Mouse (Mus musculus) retina, embryonic 14.5 days (tissue): ENCODE measurements around the gene Wnt6.

Source experiments
- DNase-seq: peaks from one replicate; pipeline ENCODE4 v3.0.0-alpha.2; 2015; ENCODE audit warnings: low spot score

The Wnt6 gene

GRCm38 (mm10) chr1:74775816-74776215 is 4.1 kb downstream of the Wnt6 start:
- DNase-seq: peak; percentile 68

DNA sequence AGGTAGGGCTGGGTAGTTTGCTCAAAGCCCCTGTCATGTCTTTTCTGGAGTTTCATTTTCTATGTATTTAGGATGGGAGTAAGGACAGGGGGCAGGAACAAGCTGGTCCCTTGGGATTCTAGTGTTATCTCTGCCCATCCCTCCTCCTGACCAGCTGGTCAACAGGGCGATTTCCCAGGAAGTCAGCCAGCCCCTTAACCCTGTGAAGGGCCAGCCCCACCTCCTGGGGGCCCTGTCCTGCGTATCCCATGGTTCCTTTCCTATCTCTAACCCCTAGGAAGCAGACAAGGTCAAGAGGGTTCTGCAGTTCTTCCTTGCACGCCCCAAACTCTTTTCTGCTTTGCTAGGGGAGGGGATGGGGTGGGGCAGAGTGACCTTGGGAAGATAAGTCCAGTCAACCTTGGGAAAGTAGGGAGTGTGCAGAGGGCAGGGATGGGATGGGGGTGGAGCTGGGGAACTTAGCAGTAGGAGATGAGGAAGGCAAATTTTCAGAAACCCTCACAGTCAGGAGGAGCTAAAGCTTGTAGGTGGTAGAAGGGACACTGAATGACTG is 7.3 kb downstream of the Wnt6 start:
- DNase-seq: no peak

GRCm38 (mm10) chr1:74782045-74782444 is 10.4 kb downstream of the Wnt6 start:
- no peak for DNase-seq

DNA sequence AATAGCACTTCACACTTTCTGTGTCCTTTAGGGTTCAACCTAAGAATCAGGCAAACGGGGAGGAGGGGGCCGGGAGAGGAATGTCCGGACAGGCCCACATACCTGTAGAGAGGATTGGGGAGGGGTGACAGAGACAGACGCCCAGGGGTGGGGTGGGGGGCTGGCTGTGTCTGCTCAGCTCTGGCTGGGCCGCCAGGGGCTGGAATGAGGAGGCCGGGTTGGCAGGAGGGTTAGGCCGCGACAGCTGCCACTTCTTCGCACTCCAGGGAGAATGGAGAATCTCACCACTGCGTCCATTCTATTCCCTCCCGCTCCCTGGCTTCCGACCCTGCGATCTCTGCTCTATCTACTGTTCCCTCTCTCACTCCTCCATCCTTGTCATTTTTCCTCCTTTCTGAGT is 11.9 kb downstream of the Wnt6 start:
- DNase-seq: no peak

- DNase-seq: peak; percentile 78
Observed at GRCm38 (mm10) chr1:74784041-74784759, 12.5 kb downstream of the Wnt6 start.

GRCm38 (mm10) chr1:74787846-74788245 is 16.2 kb downstream of the Wnt6 start:
- peak; percentile 96 for DNase-seq

- DNase-seq: no peak
Observed at GRCm38 (mm10) chr1:74788603-74789176, 17.0 kb downstream of the Wnt6 start.

- DNase-seq: no peak
Observed at GRCm38 (mm10) chr1:74790095-74790494, 18.4 kb downstream of the Wnt6 start.

DNA sequence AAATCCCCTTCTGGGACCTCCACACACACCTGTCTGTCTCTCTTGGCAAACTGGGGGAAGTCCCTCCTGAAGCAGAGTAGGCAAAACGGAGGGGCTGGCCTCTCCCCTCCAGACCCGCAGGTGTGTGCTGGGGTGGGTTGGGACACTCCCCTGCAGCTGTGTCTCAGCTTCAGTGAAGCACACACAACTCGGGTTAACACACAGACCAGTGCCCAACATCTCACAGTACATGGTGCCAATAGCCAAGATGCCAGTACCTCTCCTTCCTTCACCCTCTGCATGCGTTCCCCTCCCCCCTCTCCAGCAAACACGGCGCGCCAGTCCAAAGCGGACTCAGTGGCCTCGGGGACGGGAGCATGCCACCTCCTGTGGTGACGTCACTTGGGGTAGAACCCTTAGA is 19.6 kb downstream of the Wnt6 start, which contains the start of gene Wnt10a:
TSS of gene Wnt10a (plus strand) at position 268 of the 400 bp plus-strand sequence.
- DNase-seq: no peak

GRCm38 (mm10) chr1:74792831-74793660 is 21.4 kb downstream of the Wnt6 start:
- no peak for DNase-seq

DNA sequence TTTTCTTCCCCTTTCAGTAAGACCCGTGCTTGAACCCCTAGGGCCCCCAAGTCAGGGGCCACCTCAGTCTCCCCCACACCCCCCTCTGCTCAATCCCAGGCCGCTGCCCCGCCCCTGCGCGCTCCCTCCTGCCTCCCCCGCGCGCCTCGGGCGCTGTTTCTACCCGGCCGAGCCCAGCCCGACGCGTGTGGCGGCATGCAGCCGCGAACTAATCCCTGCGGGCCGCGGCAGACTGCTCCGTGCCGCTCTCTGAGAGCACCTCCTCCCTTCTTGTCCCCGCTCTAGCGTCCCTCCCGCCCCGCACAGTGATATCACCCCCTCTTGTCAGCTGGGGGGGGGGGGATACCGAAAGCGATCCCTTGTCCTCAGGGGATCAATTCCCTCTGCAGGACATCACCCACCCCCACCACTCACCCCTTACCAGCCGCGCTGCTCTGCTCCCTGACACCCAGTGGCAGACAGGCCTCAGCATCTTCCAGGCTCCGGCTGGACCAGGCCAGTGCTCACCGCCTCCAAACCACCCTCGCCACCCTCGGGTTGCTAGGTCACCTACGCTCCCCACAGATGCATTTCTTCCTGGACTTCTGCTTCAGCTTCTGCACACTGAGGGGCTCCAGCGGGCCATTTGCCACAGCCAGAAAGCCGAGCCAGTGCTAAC is 22.9 kb downstream of the Wnt6 start:
- peak; percentile 62 for DNase-seq

DNA sequence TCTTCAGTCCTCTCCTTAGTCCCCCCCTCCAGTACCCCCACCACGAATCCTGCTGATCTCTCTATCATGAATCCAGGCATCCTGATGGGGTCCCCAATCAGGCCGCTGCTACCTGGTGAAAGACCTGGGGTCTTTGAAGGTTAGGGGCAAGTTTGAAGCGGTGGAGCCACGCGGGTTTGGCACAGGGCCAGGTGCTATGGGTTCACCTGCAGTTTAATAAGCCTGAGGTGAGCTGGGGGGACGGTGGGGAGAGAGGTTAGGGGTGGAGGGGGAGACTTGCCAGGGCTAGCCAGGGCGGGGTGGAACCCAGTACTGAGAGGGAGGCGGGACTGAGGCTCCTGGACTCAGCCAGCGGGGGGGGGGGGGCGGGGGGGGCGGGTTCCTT is 23.4 kb downstream of the Wnt6 start:
- no peak for DNase-seq

GRCm38 (mm10) chr1:74797459-74797858 is 25.8 kb downstream of the Wnt6 start:
- peak; percentile 79 for DNase-seq

DNA sequence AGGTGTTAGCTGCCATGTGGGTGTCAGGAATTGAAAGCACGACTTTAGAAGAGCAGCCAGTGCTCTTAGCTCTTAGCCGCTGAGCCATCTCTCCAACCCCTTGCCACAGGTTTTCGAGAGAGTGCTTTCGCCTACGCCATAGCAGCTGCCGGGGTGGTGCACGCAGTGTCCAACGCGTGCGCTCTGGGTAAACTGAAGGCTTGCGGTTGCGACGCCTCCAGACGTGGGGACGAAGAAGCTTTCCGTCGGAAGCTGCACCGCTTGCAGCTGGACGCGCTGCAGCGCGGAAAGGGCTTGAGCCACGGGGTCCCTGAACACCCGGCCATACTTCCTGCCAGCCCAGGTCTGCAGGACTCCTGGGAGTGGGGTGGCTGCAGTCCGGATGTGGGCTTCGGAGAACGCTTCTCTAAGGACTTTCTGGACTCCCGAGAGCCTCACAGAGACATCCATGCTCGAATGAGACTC is 28.8 kb downstream of the Wnt6 start:
- DNase-seq: no peak

GRCm38 (mm10) chr1:74801631-74802140 is 30.0 kb downstream of the Wnt6 start:
- DNase-seq: no peak

DNA sequence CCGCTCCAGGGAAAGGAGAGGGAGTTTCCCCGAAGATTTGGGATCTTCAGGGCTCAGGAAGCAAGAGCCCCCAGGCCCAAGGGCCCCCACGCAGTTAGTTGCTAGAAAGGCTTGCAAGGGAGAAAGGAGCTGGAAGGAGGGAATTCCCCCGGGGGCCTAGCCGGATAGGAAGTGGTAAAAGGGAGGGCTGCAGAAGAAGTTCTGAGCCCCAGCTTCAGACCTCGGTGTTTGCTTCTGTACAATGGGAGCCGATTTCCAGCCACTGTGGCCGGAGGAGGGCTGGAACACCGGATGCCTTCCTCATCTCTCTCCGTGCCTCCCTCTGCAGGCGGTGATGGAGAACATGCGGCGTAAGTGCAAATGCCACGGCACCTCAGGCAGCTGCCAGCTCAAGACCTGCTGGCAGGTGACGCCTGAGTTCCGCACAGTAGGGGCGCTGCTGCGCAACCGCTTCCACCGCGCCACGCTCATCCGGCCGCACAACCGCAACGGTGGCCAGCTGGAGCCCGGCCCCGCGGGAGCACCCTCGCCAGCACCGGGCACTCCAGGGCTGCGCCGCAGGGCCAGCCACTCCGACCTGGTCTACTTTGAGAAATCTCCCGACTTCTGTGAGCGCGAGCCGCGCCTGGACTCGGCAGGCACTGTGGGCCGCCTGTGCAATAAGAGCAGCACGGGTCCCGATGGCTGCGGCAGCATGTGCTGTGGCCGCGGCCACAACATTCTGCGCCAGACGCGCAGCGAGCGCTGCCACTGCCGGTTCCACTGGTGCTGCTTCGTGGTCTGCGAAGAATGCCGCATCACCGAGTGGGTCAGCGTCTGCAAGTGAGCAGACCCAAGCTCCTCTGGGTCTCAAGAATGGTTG is 31.3 kb downstream of the Wnt6 start:
- DNase-seq: peak; percentile 73

DNA sequence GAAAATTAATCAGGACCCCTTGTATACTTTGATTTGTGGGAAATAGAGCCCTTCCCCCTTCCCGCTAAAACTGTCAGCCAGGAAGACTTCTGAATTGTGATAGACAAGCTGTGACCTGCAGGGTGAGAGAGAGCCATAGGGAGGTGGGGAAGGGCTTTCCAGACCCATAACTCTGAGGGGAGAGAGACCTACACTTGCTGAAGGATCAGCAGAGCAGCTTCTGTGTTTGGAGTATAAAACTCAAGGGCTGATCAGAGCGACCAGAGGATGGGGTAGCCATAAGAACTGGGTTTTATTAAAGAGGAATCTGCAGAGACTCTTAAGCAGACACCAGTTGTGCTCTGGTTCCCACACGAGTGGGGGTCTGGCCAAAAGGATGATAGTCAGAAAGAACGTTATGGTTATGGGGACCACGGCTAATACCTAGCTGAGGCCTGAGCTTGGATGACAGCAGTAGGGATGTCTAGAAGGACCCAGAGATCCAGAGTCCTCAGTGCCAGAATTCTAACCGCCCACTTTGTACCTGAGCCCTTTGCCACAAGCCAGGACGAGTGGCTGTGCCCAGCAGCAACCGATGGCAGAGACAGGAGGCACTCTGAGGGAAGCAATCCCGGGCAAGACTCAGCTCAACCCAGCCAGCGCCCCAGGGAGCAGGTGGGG is 32.6 kb downstream of the Wnt6 start:
- no peak for DNase-seq

DNA sequence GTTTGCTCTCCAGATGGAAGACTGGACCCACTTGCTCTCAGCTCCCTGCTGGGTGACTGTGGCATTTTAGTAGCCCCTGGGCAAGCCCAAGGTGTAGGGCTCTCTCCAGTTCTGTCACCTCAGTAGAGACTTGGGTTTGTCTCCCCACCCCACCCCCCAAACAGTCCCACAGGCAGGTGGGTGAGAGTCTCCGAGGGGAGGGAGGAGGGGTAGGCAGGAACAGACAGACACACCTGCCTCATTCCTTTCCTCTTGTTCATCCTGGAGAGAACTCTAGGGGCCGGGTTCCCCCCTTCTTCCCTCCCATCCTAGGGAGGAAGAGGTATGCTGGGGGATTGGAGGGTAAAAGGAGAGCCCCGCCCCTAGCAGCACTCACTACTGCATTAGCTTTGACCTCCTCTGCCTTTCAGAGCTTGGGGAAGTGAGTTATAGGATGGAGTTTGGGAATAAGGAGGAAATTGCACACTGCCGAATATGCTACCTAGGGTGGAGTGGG is 33.7 kb downstream of the Wnt6 start:
- DNase-seq: no peak

GRCm38 (mm10) chr1:74805843-74806242 is 34.2 kb downstream of the Wnt6 start:
- DNase-seq: no peak
